Mouse (Mus musculus) left cerebral cortex, postnatal 14 days (tissue): ENCODE measurements around the gene Fen1. TPM values are rescaled to one million over a fixed set of nuclear protein-coding genes. Genes with fewer than 3 reads are reported as not detected.

Experiments
- DNase-seq, 2 experiments: peaks; one replicate each; pipeline ENCODE4 v3.0.0; 2021 to 2022; ENCODE audit warnings: low spot score in 2 of 2, mixed read lengths in 1 of 2
- intact Hi-C: fragments of 180-260 bp; cut with DNase I; formaldehyde crosslinking; loops from one replicate; pipeline ENCODE4 v1.15.1; 2025
- long read RNA-seq, 2 experiments: library from polyadenylated mRNA; stranded (forward); transcript quantifications; one replicate each; pipeline ENCODE4 v2.0.0; 2021
- total RNA-seq, 2 experiments: library from RNA; stranded (reverse); gene quantifications; 2 replicates each; pipeline ENCODE4 v1.2.3; 2021

Fen1 gene
- total RNA-seq, result 1 to 10 TPM; 7.3 to 9.2 TPM
- long read RNA-seq, experiment 1, transcript Fen1-201 (2 exons, 2,341 nt), result major isoform, 24 of 41 reads
- long read RNA-seq, experiment 1, transcript Fen1-202 (2 exons, 2,100 nt), result minor isoform, 13 of 41 reads
- long read RNA-seq, experiment 1, partial matches to known transcripts, result 0 of 41 reads
- long read RNA-seq, experiment 1, other reads (novel, unspliced or antisense), result 1 of 41 reads
- long read RNA-seq, experiment 2, transcript Fen1-202 (2 exons, 2,100 nt), result minor isoform, 6 of 23 reads
- long read RNA-seq, experiment 2, transcript Fen1-201 (2 exons, 2,341 nt), result major isoform, 14 of 23 reads
- long read RNA-seq, experiment 2, partial matches to known transcripts, result 0 of 23 reads
- long read RNA-seq, experiment 2, other reads (novel, unspliced or antisense), result 1 of 23 reads

GRCm38 (mm10) chr19:10203848-10204615 lies at the start of gene Fen1, which contains the start of gene Tmem258:
Gene Fen1, minus strand, starts transcription at chr19:10204169.
Gene Tmem258, plus strand, starts transcription at chr19:10204014.
- DNase-seq, result peak; percentile 90 to 92
- intact Hi-C loops, result no loop called here

- DNase-seq, result no peak
- intact Hi-C loops, result no loop called here
Measured at GRCm38 (mm10) chr19:10248128-10248527, 44.2 kb upstream of the Fen1 start.

- intact Hi-C loops, result no loop called here
- DNase-seq, result no peak
Measured at GRCm38 (mm10) chr19:10247165-10247564, 43.2 kb upstream of the Fen1 start.

- DNase-seq, result peak; percentile 65 to 66
- intact Hi-C loops, result no loop called here
Measured at GRCm38 (mm10) chr19:10244183-10244582, 40.2 kb upstream of the Fen1 start.

- intact Hi-C loops, result no loop called here
- DNase-seq, result no peak
Measured at GRCm38 (mm10) chr19:10242916-10243315, 38.9 kb upstream of the Fen1 start.

GRCm38 (mm10) chr19:10240654-10241305 lies 36.8 kb upstream of the Fen1 start, which contains the start of gene Myrf:
Gene Myrf, minus strand, starts transcription at chr19:10240748.
- intact Hi-C loops, result no loop called here
- DNase-seq, result peak; percentile 32 to 53

- no peak for DNase-seq
- intact Hi-C loops, result no loop called here
Measured at GRCm38 (mm10) chr19:10239975-10240653, 36.1 kb upstream of the Fen1 start.

- DNase-seq, result no peak
- intact Hi-C loops, result no loop called here
Measured at GRCm38 (mm10) chr19:10239419-10239818, 35.5 kb upstream of the Fen1 start.

- intact Hi-C loops, result no loop called here
- DNase-seq, result no peak
Measured at GRCm38 (mm10) chr19:10238477-10238876, 34.5 kb upstream of the Fen1 start.

- no peak for DNase-seq
- intact Hi-C loops, result no loop called here
Measured at GRCm38 (mm10) chr19:10235784-10236565, 32.0 kb upstream of the Fen1 start.

GRCm38 (mm10) chr19:10232327-10233017 lies 28.5 kb upstream of the Fen1 start:
- intact Hi-C loops, result no loop called here

GRCm38 (mm10) chr19:10231871-10232270 lies 27.9 kb upstream of the Fen1 start:
- intact Hi-C loops, result no loop called here
- DNase-seq, result no peak

More at GRCm38 (mm10) chr19:10232327-10233017, 28.5 kb upstream of the Fen1 start:
- DNase-seq, result no peak

GRCm38 (mm10) chr19:10231016-10231415 lies 27.0 kb upstream of the Fen1 start:
- intact Hi-C loops, result no loop called here
- no peak for DNase-seq

- DNase-seq, result no peak
- intact Hi-C loops, result no loop called here
Measured at GRCm38 (mm10) chr19:10225767-10226166, 21.8 kb upstream of the Fen1 start.

GRCm38 (mm10) chr19:10224637-10225453 lies 20.9 kb upstream of the Fen1 start:
- intact Hi-C loops, result no loop called here
- no peak for DNase-seq

- no peak for DNase-seq
- intact Hi-C loops, result no loop called here
Measured at GRCm38 (mm10) chr19:10223561-10223960, 19.6 kb upstream of the Fen1 start.

GRCm38 (mm10) chr19:10222656-10223055 lies 18.7 kb upstream of the Fen1 start:
- intact Hi-C loops, result no loop called here
- no peak for DNase-seq
